Mouse (Mus musculus) hindlimb bud, embryonic 11.5 days (tissue): Measurements from ENCODE around the gene Samd4.

Experiments used
- DNase-seq: peaks from one replicate; pipeline ENCODE4 v3.0.0-alpha.2; 2012; ENCODE audit warnings: low read depth, low spot score; ENCODE audit errors: extremely low spot score

Samd4 gene

GRCm38 (mm10) chr14:47058969-47059368 lies 176.3 kb downstream of the Samd4 start:
- DNase-seq, result no peak

GRCm38 (mm10) chr14:47065067-47065466 lies 182.4 kb downstream of the Samd4 start:
- DNase-seq, result no peak

GRCm38 (mm10) chr14:47066901-47067300 lies 184.2 kb downstream of the Samd4 start:
- no peak for DNase-seq

GRCm38 (mm10) chr14:47074045-47074666 lies 191.5 kb downstream of the Samd4 start:
- no peak for DNase-seq

- no peak for DNase-seq
Observed at GRCm38 (mm10) chr14:47075010-47075677, 192.5 kb downstream of the Samd4 start.

GRCm38 (mm10) chr14:47075856-47076255 lies 193.2 kb downstream of the Samd4 start:
- no peak for DNase-seq

- no peak for DNase-seq
Observed at GRCm38 (mm10) chr14:47076956-47077575, 194.4 kb downstream of the Samd4 start.

GRCm38 (mm10) chr14:47077576-47077970 lies 194.9 kb downstream of the Samd4 start:
- DNase-seq, result no peak

- no peak for DNase-seq
Observed at GRCm38 (mm10) chr14:47079911-47080310, 197.3 kb downstream of the Samd4 start.

GRCm38 (mm10) chr14:47083311-47083710 lies 200.7 kb downstream of the Samd4 start:
- DNase-seq, result no peak

- DNase-seq, result no peak
Observed at GRCm38 (mm10) chr14:47083838-47084237, 201.2 kb downstream of the Samd4 start.

GRCm38 (mm10) chr14:47084686-47085085 lies 202.0 kb downstream of the Samd4 start:
- DNase-seq, result no peak

GRCm38 (mm10) chr14:47086123-47086522 lies 203.5 kb downstream of the Samd4 start:
- no peak for DNase-seq

- no peak for DNase-seq
Observed at GRCm38 (mm10) chr14:47086743-47087142, 204.1 kb downstream of the Samd4 start.

- DNase-seq, result no peak
Observed at GRCm38 (mm10) chr14:47087182-47087581, 204.5 kb downstream of the Samd4 start.

GRCm38 (mm10) chr14:47087669-47088250 lies 205.1 kb downstream of the Samd4 start:
- DNase-seq, result no peak

- DNase-seq, result no peak
Observed at GRCm38 (mm10) chr14:47088339-47088738, 205.7 kb downstream of the Samd4 start.

GRCm38 (mm10) chr14:47089153-47089552 lies 206.5 kb downstream of the Samd4 start:
- DNase-seq, result no peak

GRCm38 (mm10) chr14:47091908-47092307 lies 209.3 kb downstream of the Samd4 start:
- no peak for DNase-seq

- no peak for DNase-seq
Observed at GRCm38 (mm10) chr14:47093355-47093792, 210.7 kb downstream of the Samd4 start.

- DNase-seq, result no peak
Observed at GRCm38 (mm10) chr14:47095036-47095435, 212.4 kb downstream of the Samd4 start.

GRCm38 (mm10) chr14:47096357-47096756 lies 213.7 kb downstream of the Samd4 start:
- DNase-seq, result no peak
